Mouse (Mus musculus) regulatory T cell (primary cell): ENCODE data around the gene Rsrc1.

ENCODE experiments used
- in situ Hi-C: fragments of 300-600 bp; cut with MboI, MseI; formaldehyde crosslinking; loops from one replicate; pipeline ENCODE4 v1.15.1; 2025; ENCODE audit warnings: high pct_unique_total_duplicates

The Rsrc1 gene

DNA sequence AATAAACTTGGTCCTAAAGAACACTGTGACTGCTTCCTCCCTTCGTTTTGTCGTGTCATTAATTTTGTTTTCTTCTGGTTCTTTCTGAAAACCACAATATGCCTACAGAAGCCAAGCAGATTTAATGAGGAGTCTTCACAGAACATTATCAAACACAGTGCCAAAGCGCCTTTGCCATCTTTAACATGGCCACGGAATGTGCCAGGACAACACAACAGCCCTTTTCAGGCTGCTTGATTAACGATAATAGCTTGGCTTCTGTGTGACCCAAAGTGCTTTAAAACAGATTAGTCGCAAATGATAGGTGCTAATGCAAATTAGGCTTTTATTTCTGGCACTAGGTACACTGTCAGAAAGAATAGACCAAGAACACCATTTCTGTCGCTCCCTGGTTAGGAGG lies 377.2 kb downstream of the Rsrc1 start:
- in situ Hi-C loops: loop anchor here (10.0 kb wide), 2 partner anchors 76 to 686 kb away; partner anchors contain the start of gene Gfm1

DNA sequence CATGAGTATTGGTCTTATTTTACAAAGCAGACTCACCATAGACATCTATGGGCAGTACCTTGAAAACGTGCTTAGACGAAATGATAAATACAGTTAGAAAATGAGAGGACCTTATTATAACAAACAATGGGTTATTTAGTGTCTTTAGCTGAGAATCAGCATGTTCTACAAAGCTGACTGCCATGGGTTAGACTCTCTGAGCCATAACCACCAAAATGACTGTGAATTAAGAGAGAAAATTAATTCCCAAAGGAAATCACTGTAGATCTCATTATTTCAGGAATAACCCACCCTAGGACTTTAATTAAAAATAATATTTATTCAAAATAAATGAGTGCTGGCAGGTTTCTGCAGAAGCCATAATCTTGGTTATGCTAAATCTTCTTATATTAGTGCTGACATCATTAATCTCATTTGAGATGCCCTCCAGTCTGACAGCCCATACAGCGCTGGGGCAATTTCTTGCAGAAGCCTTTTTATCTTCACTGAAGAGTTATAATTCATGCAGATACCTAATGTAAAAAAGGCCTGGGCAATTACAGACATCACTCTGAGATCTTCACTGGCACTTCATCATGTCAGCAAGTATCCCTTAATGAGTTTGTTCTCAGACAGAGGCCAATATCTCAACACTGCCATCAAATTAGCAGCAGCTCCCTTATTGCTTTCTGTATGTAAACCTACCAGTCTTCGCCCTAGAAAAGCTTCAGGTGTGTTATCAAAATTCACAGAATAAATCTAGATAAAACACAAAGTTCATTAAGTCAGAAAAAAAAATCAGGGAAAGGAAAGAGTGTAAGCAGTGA lies 385.1 kb downstream of the Rsrc1 start:
- in situ Hi-C loops: loop anchor here (5.0 kb wide), 1 partner anchor 211 kb away; no protein-coding TSS in a partner anchor

DNA sequence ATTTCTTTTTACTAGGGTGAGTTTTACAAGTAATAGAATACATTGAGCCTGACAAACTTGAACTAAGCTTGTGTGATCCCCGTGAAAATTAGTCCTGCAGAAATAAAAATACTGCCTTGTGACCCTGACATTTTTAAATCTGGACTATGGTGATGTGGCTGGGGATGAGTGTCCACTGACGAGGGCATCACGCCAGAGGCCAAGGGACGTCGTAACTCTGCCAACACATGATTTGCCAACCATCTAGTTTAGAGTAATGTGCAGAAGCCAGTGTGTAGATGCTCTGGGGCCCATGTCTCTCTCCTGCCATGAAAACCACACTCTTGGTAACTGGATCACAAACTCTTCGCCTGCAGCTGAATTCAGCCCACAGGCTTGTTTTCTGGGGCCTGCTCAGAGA lies 386.3 kb downstream of the Rsrc1 start:
- in situ Hi-C loops: loop anchor here (5.0 kb wide), 1 partner anchor 210 kb away; no protein-coding TSS in a partner anchor

- in situ Hi-C loops: loop anchor here (5.0 kb wide), 2 partner anchors 58 to 208 kb away; no protein-coding TSS in a partner anchor
Measured at GRCm38 (mm10) chr3:67369407-67370079, 388.4 kb downstream of the Rsrc1 start.

DNA sequence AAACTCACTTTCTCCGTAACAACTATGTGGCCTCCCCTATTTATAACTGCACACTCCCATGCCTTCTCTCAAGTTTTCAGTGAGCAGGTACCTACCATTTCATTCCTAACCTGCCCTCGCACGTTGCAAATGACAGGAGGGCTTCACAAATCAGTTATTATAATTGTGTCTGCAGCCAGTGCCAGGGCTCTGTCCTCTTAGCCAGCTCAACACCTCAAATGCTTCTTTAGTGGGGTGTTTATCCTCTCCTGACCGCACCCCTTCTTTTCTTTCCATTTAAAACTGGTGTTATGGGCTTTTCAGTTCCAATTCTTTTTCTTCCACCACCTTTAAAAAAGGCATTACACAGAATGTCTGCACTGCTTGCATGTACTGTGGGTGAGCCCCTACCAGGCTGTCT lies 391.0 kb downstream of the Rsrc1 start:
- in situ Hi-C loops: loop anchor here (5.0 kb wide), 1 partner anchor 55 kb away; no protein-coding TSS in a partner anchor

DNA sequence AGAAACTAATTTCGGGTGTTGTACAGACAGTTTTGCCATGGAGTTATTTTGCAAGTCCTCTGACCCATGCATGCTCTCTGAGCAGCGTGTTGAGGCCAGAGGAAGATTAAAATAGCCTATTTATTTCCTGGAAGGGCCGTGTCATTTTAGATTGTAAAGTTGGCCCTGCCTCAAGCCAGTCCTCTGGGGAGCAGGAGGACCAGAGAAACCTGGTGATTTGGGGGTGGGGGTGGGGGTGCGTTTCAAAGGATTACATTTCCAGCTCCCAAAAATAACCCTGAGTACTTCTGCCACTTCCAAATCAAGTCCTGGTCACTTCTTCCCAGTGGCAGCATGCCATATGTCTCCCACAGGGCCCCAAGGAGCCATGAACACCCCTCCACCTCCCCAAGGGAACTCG lies 391.6 kb downstream of the Rsrc1 start:
- in situ Hi-C loops: loop anchor here (5.0 kb wide), 1 partner anchor 55 kb away; no protein-coding TSS in a partner anchor

GRCm38 (mm10) chr3:67373872-67374271 lies 392.7 kb downstream of the Rsrc1 start, which contains the start of gene Mlf1:
TSS of gene Mlf1 (plus strand) at chr3:67374097.
- in situ Hi-C loops: loop anchor here (5.0 kb wide), 1 partner anchor 53 kb away; no protein-coding TSS in a partner anchor

- in situ Hi-C loops: loop anchor here (5.0 kb wide), 1 partner anchor 53 kb away; no protein-coding TSS in a partner anchor
Measured at GRCm38 (mm10) chr3:67374360-67374778, 393.2 kb downstream of the Rsrc1 start.

DNA sequence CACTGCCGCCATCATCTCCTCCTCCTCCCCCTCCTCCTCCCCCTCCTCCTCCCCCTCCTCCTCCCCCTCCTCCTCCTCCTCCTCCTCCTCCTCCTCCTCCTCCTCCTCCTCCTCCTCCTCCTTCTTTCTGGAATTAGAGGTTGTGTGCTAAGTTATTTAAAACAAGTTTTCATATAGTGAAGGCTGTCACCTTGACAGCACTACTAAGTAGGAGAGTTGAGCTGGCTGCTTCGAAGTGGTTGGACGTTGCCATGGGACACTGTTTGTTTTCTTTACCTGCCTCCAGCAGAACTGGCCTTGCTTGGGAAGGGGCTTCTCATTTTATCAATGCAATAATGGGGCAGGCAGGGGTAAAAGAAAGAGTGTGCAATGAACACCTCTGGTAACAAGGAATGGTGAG lies 393.9 kb downstream of the Rsrc1 start, which contains the start of gene Gm17402:
TSS of gene Gm17402 (minus strand) at position 101 of the 400 bp plus-strand sequence.
- in situ Hi-C loops: no loop called here

- in situ Hi-C loops: no loop called here
Measured at GRCm38 (mm10) chr3:67378215-67378614, 397.0 kb downstream of the Rsrc1 start.
